In genomic region chr14:25588946-25589937, GRCm38 (mm10) we compare ENCODE assay signal across 8 mouse cellular contexts.
DNase-seq lines count a peak whose midpoint lies in the region; ATAC-seq and TF ChIP-seq lines count a peak whose summit lies in the region.

No protein-coding gene starts in this region.

- H3K4me3 ChIP-seq in heart, embryonic 13.5 days: no peak overlapping the region
- no peak overlapping the region for H3K4me3 ChIP-seq in liver, postnatal 0 days (ENCODE audit: low read depth, low read length)

- peak overlapping the region; percentile 78; the same call in 1 of the 2 replicates for H3K9ac ChIP-seq in heart, embryonic 13.5 days
- H3K9ac ChIP-seq in liver, postnatal 0 days (replicated peaks): no peak overlapping the region

- no peak for ATAC-seq in heart, embryonic 13.5 days (ENCODE audit: extremely low read depth, insufficient number of reproducible peaks, low FRiP score, low TSS enrichment)
- ATAC-seq in liver, postnatal 0 days: peak; percentile 29; the same call in 1 of the 2 replicates

- H3K36me3 ChIP-seq in heart, embryonic 13.5 days: peaks cover 31% of the 10 kb centered on the region
- peaks cover 16% of the 10 kb centered on the region; the same call in 1 of the 2 replicates for H3K36me3 ChIP-seq in liver, postnatal 0 days (replicated peaks; ENCODE audit: insufficient read depth, low read length)

- DNase-seq in embryo, embryonic 10.5 days (ENCODE audit: low spot score): peak; percentile 42
- DNase-seq in embryo, embryonic 10 days (ENCODE audit: low spot score): no peak
- DNase-seq in 3134 (ENCODE audit: extremely low read depth, insufficient read length, low spot score): peak; percentile 67
- peak; percentile 53 to 56 for DNase-seq in cerebellum, postnatal 36 days
- no peak for DNase-seq in liver, postnatal 0 days
- no peak for DNase-seq in right cerebral cortex, postnatal 25 days
- no peak for DNase-seq in layer of hippocampus, adult 11-12 months (ENCODE audit: low spot score)

- no peaks in the 10 kb centered on the region for H3K27me3 ChIP-seq in heart, embryonic 13.5 days (replicated peaks)
- H3K27me3 ChIP-seq in liver, postnatal 0 days (ENCODE audit: insufficient read depth, low read length): no peaks in the 10 kb centered on the region

- no peak overlapping the region for H3K4me2 ChIP-seq in heart, embryonic 13.5 days
- 0 out of 2 replicates have a peak overlapping the region, but pooled peaks have one; percentile 9 for H3K4me2 ChIP-seq in liver, postnatal 0 days (ENCODE audit: low read depth, low read length)

- 57% methylated on average over 16 of the region's 16 CpGs for WGBS in heart, embryonic 13.5 days
- 51% methylated on average over 16 of the region's 16 CpGs for WGBS in liver, postnatal 0 days (ENCODE audit: insufficient replicate concordance)

- H3K27ac ChIP-seq in heart, embryonic 13.5 days (replicated peaks): peak overlapping the region; percentile 98
- H3K27ac ChIP-seq in liver, postnatal 0 days (ENCODE audit: low read depth): peak overlapping the region; percentile 66; the same call in 1 of the 2 replicates

- no peaks in the 10 kb centered on the region for H3K9me3 ChIP-seq in heart, embryonic 13.5 days
- no peaks in the 10 kb centered on the region for H3K9me3 ChIP-seq in liver, postnatal 0 days (ENCODE audit: low read length)

- H3K4me1 ChIP-seq in heart, embryonic 13.5 days: peaks cover 83% of the 10 kb centered on the region
- H3K4me1 ChIP-seq in liver, postnatal 0 days (ENCODE audit: insufficient read depth): peaks cover 40% of the 10 kb centered on the region

- no peak for TF ChIP-seq EP300 in liver, postnatal 0 days (IDR thresholded peaks at IDR 0.05; ENCODE audit: low read depth)

- no peak for TF ChIP-seq CTCF in liver, postnatal 0 days (IDR thresholded peaks at IDR 0.05; ENCODE audit: low read depth)

Comparison
In these comparisons a context has a peak if more than half of its experiments do, and no peak if none do; other contexts are left out.
1. DNase-seq: peak in embryo, embryonic 10.5 days (single experiment), 3134 (single experiment) and cerebellum, postnatal 36 days (2 of 2); none in embryo, embryonic 10 days (single experiment), liver, postnatal 0 days (single experiment), right cerebral cortex, postnatal 25 days (single experiment) and layer of hippocampus, adult 11-12 months (single experiment).